Mouse (Mus musculus): ENCODE results near the gene Rimbp3. TPM values are rescaled to one million over a fixed set of nuclear protein-coding genes. Genes with fewer than 3 reads are reported as not detected.
"Not testable (repeated sequence)": the region's sequence is repeated elsewhere in the genome, so short reads cannot be mapped to it uniquely, and the experiment has no call there.

The Rimbp3 gene
- 1.9 and 4.3 TPM in 2 replicates for total RNA-seq (2014; rRNA removed)
- polyA plus RNA-seq (2015; fragmentation: Nextera tagmentation; extraction: Ambion mirVana): 1.0 and 1.3 TPM in 2 replicates

- H3K4me2 ChIP-seq (ENCODE audit: low read depth, low read length): peak within 1 kb of the TSS; percentile 96
Measured at GRCm38 (mm10) chr16:17208389-17209361, at the start of gene Rimbp3. Rimbp3 (plus strand) TSS chr16:17208603.

GRCm38 (mm10) chr16:17165478-17165877, 42.9 kb upstream of the Rimbp3 start:
- WGBS: 87% methylated on average over 1 of the region's 1 CpGs
- not testable (repeated sequence) for H3K4me1 ChIP-seq (ENCODE audit: insufficient read depth, low read length); H3K9ac ChIP-seq (replicated peaks; ENCODE audit: low read length); H3K4me2 ChIP-seq (ENCODE audit: low read depth, low read length); H3K36me3 ChIP-seq (ENCODE audit: insufficient read depth, low read length); H3K9me3 ChIP-seq (ENCODE audit: low read length); H3K27ac ChIP-seq; H3K27me3 ChIP-seq (ENCODE audit: insufficient read depth, low read length); H3K4me3 ChIP-seq (ENCODE audit: low read length); DNase-seq (ENCODE audit: low spot score); ATAC-seq

More at GRCm38 (mm10) chr16:17208389-17209361, at the start of gene Rimbp3:
- no peaks in the 10 kb centered on the region for H3K27me3 ChIP-seq (ENCODE audit: insufficient read depth, low read length)
- ATAC-seq (peak; percentile 88), DNase-seq (ENCODE audit: low spot score) (peak; percentile 96)
- no peaks in the 10 kb centered on the region for H3K9me3 ChIP-seq (ENCODE audit: low read length)
- H3K9ac ChIP-seq (replicated peaks; ENCODE audit: low read length): peak within 1 kb of the TSS; percentile 68
- peak; percentile 91 for TF ChIP-seq CTCF (IDR thresholded peaks at IDR 0.05; ENCODE audit: low read depth)
- peak within 1 kb of the TSS; percentile 65 for H3K4me3 ChIP-seq (ENCODE audit: low read length)
- H3K4me1 ChIP-seq (ENCODE audit: insufficient read depth, low read length): 0 out of 2 replicates have a peak, but pooled peaks cover 11% of the 10 kb centered on the region
- H3K36me3 ChIP-seq (ENCODE audit: insufficient read depth, low read length): no peaks in the 10 kb centered on the region
- peak within 1 kb of the TSS; percentile 88 for H3K27ac ChIP-seq
- under 1% methylated on average over 83 of the region's 85 CpGs for WGBS

GRCm38 (mm10) chr16:17167179-17167578, 41.2 kb upstream of the Rimbp3 start:
- Histone ChIP-seq H3K9ac (replicated peaks; ENCODE audit: low read length) (no peak overlapping the region), H3K4me1 (ENCODE audit: insufficient read depth, low read length) (no peaks in the 10 kb centered on the region), H3K27ac (no peak overlapping the region), H3K9me3 (ENCODE audit: low read length) (no peaks in the 10 kb centered on the region), H3K36me3 (ENCODE audit: insufficient read depth, low read length) (0 out of 2 replicates have a peak, but pooled peaks cover 8% of the 10 kb centered on the region), H3K27me3 (ENCODE audit: insufficient read depth, low read length) (no peaks in the 10 kb centered on the region), H3K4me3 (ENCODE audit: low read length) (no peak overlapping the region), H3K4me2 (ENCODE audit: low read depth, low read length) (no peak overlapping the region)
- DNase-seq (ENCODE audit: low spot score) (no peak), ATAC-seq (no peak)
- no peak for TF ChIP-seq CTCF (IDR thresholded peaks at IDR 0.05; ENCODE audit: low read depth)

- DNase-seq (ENCODE audit: low spot score) (no peak), ATAC-seq (no peak)
- Histone ChIP-seq H3K27ac (no peak overlapping the region), H3K4me2 (ENCODE audit: low read depth, low read length) (no peak overlapping the region), H3K36me3 (ENCODE audit: insufficient read depth, low read length) (peaks cover 15% of the 10 kb centered on the region; the same call in 1 of the 2 replicates), H3K4me1 (ENCODE audit: insufficient read depth, low read length) (no peaks in the 10 kb centered on the region), H3K27me3 (ENCODE audit: insufficient read depth, low read length) (no peaks in the 10 kb centered on the region), H3K9ac (replicated peaks; ENCODE audit: low read length) (no peak overlapping the region), H3K9me3 (ENCODE audit: low read length) (no peaks in the 10 kb centered on the region), H3K4me3 (ENCODE audit: low read length) (no peak overlapping the region)
- TF ChIP-seq CTCF (IDR thresholded peaks at IDR 0.05; ENCODE audit: low read depth): no peak
- 94% methylated on average over 5 of the region's 5 CpGs for WGBS
Measured at GRCm38 (mm10) chr16:17168049-17168448, 40.4 kb upstream of the Rimbp3 start.

GRCm38 (mm10) chr16:17175765-17176164, 32.6 kb upstream of the Rimbp3 start:
- no peak for TF ChIP-seq CTCF (IDR thresholded peaks at IDR 0.05; ENCODE audit: low read depth)
- no peak overlapping the region for H3K4me3 ChIP-seq (ENCODE audit: low read length)
- 95% methylated on average over 2 of the region's 2 CpGs for WGBS
- no peaks in the 10 kb centered on the region for H3K9me3 ChIP-seq (ENCODE audit: low read length)
- no peak overlapping the region for H3K4me2 ChIP-seq (ENCODE audit: low read depth, low read length)
- no peak for DNase-seq (ENCODE audit: low spot score)
- H3K4me1 ChIP-seq (ENCODE audit: insufficient read depth, low read length): no peaks in the 10 kb centered on the region
- H3K27ac ChIP-seq: no peak overlapping the region
- H3K27me3 ChIP-seq (ENCODE audit: insufficient read depth, low read length): no peaks in the 10 kb centered on the region
- ATAC-seq: no peak
- peaks cover 14% of the 10 kb centered on the region; the same call in 1 of the 2 replicates for H3K36me3 ChIP-seq (ENCODE audit: insufficient read depth, low read length)
- H3K9ac ChIP-seq (replicated peaks; ENCODE audit: low read length): no peak overlapping the region

GRCm38 (mm10) chr16:17177623-17178170, 30.7 kb upstream of the Rimbp3 start:
- H3K36me3 ChIP-seq (ENCODE audit: insufficient read depth, low read length): peaks cover 6% of the 10 kb centered on the region; the same call in 1 of the 2 replicates
- no peak for ATAC-seq
- no peaks in the 10 kb centered on the region for H3K27me3 ChIP-seq (ENCODE audit: insufficient read depth, low read length)
- no peak overlapping the region for H3K4me2 ChIP-seq (ENCODE audit: low read depth, low read length)
- H3K27ac ChIP-seq: no peak overlapping the region
- H3K4me3 ChIP-seq (ENCODE audit: low read length): no peak overlapping the region
- H3K9me3 ChIP-seq (ENCODE audit: low read length): no peaks in the 10 kb centered on the region
- no peak for DNase-seq (ENCODE audit: low spot score)
- H3K9ac ChIP-seq (replicated peaks; ENCODE audit: low read length): no peak overlapping the region
- WGBS: 100% methylated on average over 1 of the region's 1 CpGs
- no peak for TF ChIP-seq CTCF (IDR thresholded peaks at IDR 0.05; ENCODE audit: low read depth)
- no peaks in the 10 kb centered on the region for H3K4me1 ChIP-seq (ENCODE audit: insufficient read depth, low read length)
